Mouse (Mus musculus) heart, embryonic 12.5 days (tissue): Measurements from ENCODE around the gene Casz1. TPM values are rescaled to one million over a fixed set of nuclear protein-coding genes. Genes with fewer than 3 reads are reported as not detected.

ENCODE experiments used
- ATAC-seq: fragments of 200-750 bp; cut with Nextera tagmentation; 2 replicates; pipeline ENCODE4 v1.8.0; 2017; ENCODE audit warnings: moderate TSS enrichment, moderate library complexity; ENCODE audit not compliant: insufficient number of reproducible peaks, low FRiP score
- H3K27ac ChIP-seq: fragments of 300-500 bp; sonication (generic); 2 replicates; pipeline ENCODE4 v1.5.1; 2016; ENCODE audit warnings: mild to moderate bottlenecking, moderate library complexity; ENCODE audit not compliant: poor library complexity, severe bottlenecking
- H3K27me3 ChIP-seq: fragments of 300-500 bp; sonication (generic); replicated peaks from 2 replicates; pipeline ENCODE4 v1.6.1; 2016; ENCODE audit warnings: mild to moderate bottlenecking, moderate library complexity
- H3K36me3 ChIP-seq: fragments of 300-500 bp; sonication (generic); 2 replicates; pipeline ENCODE4 v1.6.1; 2016; ENCODE audit warnings: mild to moderate bottlenecking, moderate library complexity
- H3K4me1 ChIP-seq: fragments of 300-500 bp; sonication (generic); replicated peaks from 2 replicates; pipeline ENCODE4 v1.6.1; 2016; ENCODE audit warnings: mild to moderate bottlenecking
- H3K4me2 ChIP-seq: fragments of 300-500 bp; sonication (generic); 2 replicates; pipeline ENCODE4 v1.6.1; 2016; ENCODE audit warnings: mild to moderate bottlenecking, moderate library complexity
- H3K4me3 ChIP-seq: fragments of 300-500 bp; sonication (generic); 2 replicates; pipeline ENCODE4 v1.5.1; 2016; ENCODE audit warnings: mild to moderate bottlenecking
- H3K9ac ChIP-seq: fragments of 300-500 bp; sonication (generic); 2 replicates; pipeline ENCODE4 v1.6.1; 2016; ENCODE audit warnings: mild to moderate bottlenecking, moderate library complexity
- H3K9me3 ChIP-seq: fragments of 300-500 bp; sonication (generic); replicated peaks from 2 replicates; pipeline ENCODE4 v1.6.1; 2016; ENCODE audit warnings: mild to moderate bottlenecking, moderate library complexity
- WGBS: fragments of 180-500 bp; shearing (Covaris S2); methylation state at CpG from one replicate; pipeline ENCODE4 v1.1.7; 2016; 5-methylcytosine and 5-hydroxymethylcytosine counted together
- polyA plus RNA-seq: library from polyadenylated mRNA; unstranded; fragments of >200 nt; fragmentation: Nextera tagmentation; extraction: Ambion mirVana; gene quantifications from 2 replicates; pipeline ENCODE4 v1.2.1, GENCODE M21; 2016

Gene Casz1
- polyA plus RNA-seq, 1 experiment from 2014 or later: 23.6 TPM

GRCm38 (mm10) chr4:148818161-148818560 lies 13.9 kb downstream of the Casz1 start:
- peaks cover 76% of the 10 kb centered on the region for H3K4me1 ChIP-seq
- 93% methylated on average over 12 of the region's 12 CpGs for WGBS
- no peak for ATAC-seq
- H3K27me3 ChIP-seq: peaks cover 5% of the 10 kb centered on the region; the same call in 1 of the 2 replicates
- H3K36me3 ChIP-seq: no peaks in the 10 kb centered on the region
- H3K9ac ChIP-seq: no peak overlapping the region
- H3K27ac ChIP-seq: no peak overlapping the region
- no peak overlapping the region for H3K4me2 ChIP-seq
- H3K4me3 ChIP-seq: no peak overlapping the region
- no peaks in the 10 kb centered on the region for H3K9me3 ChIP-seq

DNA sequence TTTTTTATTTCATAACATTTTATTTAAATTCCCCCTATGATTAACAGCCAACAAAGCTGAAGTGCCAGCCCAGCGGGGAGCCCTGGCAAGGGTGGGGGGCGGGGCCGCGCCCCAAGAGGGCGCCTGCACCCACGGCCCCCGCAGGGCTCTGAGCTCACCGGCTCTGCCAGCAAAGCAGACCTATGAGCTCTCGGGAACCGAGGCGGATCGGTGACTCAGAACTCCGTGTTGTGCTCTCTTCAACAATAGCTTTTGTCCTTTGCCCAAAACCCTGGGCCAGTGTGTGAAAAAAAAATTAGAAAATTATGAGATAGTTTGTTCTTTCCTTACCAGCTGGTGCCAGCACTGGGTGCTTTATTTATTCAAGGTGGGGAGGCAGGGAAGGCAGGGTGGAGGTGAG lies 15.9 kb downstream of the Casz1 start:
- Histone ChIP-seq H3K4me2 (no peak overlapping the region), H3K9me3 (no peaks in the 10 kb centered on the region), H3K9ac (no peak overlapping the region), H3K4me1 (peaks cover 74% of the 10 kb centered on the region), H3K27ac (no peak overlapping the region), H3K36me3 (no peaks in the 10 kb centered on the region), H3K4me3 (no peak overlapping the region), H3K27me3 (0 out of 2 replicates have a peak, but pooled peaks cover 3% of the 10 kb centered on the region)
- no peak for ATAC-seq
- 63% methylated on average over 13 of the region's 13 CpGs for WGBS

DNA sequence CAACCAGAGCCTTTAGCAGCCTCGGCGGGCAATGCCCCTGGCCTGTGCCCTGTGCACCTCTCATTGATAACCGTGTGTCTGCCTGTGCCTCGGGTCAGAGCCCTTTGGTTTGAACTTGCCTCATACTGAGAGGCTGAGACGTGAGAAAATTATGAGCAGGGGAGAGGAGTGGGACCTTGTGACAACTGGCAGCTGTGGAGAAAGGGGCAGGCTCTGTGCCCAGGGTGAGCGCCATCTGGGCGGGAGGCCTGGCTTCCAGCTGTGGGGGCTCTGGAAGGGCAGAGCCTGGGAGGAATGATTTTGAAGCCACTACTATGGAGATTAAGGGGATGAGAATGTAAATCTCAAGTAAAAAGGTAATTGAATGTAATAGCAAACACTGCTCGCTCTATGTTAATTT lies 19.1 kb downstream of the Casz1 start:
- H3K27ac ChIP-seq: no peak overlapping the region
- no peaks in the 10 kb centered on the region for H3K36me3 ChIP-seq
- peaks cover 75% of the 10 kb centered on the region for H3K4me1 ChIP-seq
- no peaks in the 10 kb centered on the region for H3K9me3 ChIP-seq
- no peak overlapping the region for H3K9ac ChIP-seq
- 78% methylated on average over 8 of the region's 8 CpGs for WGBS
- no peak for ATAC-seq
- no peak overlapping the region for H3K4me3 ChIP-seq
- peaks cover 3% of the 10 kb centered on the region; the same call in 1 of the 2 replicates for H3K27me3 ChIP-seq
- no peak overlapping the region for H3K4me2 ChIP-seq

DNA sequence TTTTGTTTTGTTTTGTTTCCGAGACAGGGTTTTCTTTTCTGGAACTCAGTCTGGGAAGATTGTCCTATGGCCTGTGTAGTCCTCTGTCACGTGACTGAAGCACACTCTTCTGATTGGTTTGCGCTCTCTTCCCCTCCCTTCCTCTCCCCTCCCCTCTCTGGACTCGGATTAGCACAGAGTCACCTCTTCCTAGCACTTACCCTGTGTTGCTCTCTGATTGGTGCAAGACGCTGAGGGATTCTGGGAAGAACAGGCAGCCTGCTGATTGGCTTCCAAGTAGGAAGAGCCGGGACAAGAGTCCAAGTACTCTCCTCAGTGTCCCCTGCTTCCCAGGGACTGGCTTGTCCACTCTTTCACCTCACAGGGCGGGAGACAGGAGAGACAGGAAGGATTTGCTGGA lies 26.1 kb downstream of the Casz1 start:
- Histone ChIP-seq H3K36me3 (no peaks in the 10 kb centered on the region), H3K27ac (no peak overlapping the region), H3K9me3 (no peaks in the 10 kb centered on the region), H3K4me2 (no peak overlapping the region), H3K4me3 (no peak overlapping the region), H3K9ac (no peak overlapping the region), H3K27me3 (peaks cover 3% of the 10 kb centered on the region; the same call in 1 of the 2 replicates), H3K4me1 (peaks cover 61% of the 10 kb centered on the region)
- ATAC-seq: peak; percentile 33; the same call in 1 of the 2 replicates
- 62% methylated on average over 7 of the region's 7 CpGs for WGBS

DNA sequence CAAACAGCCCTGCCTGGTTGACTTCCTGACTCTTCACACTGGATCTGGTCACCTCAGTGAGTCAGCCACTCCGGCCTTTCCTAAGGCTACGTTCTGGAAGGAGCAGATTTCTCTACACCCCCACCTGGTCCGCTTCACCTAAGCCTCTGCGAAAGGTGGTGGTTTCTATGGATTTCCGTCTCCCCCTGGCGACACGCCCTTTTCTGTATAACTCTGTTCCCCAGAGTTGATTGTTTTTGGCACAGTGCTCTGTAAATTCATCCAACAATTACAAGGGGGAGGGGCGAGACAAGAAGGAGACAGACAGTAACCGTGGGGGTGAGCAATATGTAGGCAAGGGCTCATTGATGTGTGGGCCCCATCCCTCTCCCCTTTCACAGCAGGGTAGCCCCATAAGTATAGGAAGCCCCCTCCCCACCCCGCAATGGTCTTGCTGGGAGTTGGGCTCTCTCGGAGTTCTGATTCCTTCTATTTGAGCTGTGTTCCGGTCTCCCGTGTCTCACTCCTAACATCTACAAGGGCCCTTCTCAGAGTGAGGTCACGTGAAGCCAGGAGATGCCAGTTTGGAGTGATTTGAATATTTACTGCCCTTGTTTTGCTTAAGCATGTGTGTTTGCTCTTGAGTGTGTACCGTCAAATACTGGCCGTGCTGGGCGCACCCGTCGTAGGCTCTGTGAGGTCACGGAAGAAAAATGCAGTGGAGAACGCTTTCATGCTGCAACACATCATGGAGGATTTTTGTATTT lies 29.2 kb downstream of the Casz1 start:
- ATAC-seq: 0 out of 2 replicates have a peak, but pooled peaks have one; percentile 30
- Histone ChIP-seq H3K4me3 (no peak overlapping the region), H3K9ac (no peak overlapping the region), H3K4me1 (peaks cover 62% of the 10 kb centered on the region), H3K36me3 (peaks cover 4% of the 10 kb centered on the region), H3K27me3 (no peaks in the 10 kb centered on the region), H3K4me2 (no peak overlapping the region), H3K27ac (0 out of 2 replicates have a peak overlapping the region, but pooled peaks have one; percentile 5), H3K9me3 (no peaks in the 10 kb centered on the region)
- WGBS: 73% methylated on average over 21 of the region's 21 CpGs

DNA sequence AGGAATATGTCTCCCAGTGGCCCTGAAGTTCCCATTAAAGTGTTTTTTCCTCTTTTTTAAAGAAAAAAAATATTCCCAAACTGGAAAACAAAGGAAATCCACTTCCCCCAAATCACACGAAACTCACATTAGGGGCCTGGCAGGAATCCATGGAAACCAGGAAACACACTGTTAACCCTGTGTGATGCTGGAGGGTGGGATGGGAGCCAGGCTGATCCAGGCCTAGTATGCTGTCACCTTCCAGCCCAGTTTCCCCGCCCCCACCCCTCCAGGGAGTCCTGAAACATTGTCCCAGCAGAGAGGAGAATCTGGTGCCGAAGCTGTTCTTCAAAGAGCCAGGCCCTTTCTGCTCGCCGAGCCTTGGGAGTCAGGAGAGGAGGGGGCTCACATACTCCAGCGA lies 32.2 kb downstream of the Casz1 start:
- Histone ChIP-seq H3K9ac (no peak overlapping the region), H3K27me3 (no peaks in the 10 kb centered on the region), H3K4me2 (no peak overlapping the region), H3K9me3 (0 out of 2 replicates have a peak, but pooled peaks cover 3% of the 10 kb centered on the region), H3K4me3 (no peak overlapping the region), H3K4me1 (peaks cover 61% of the 10 kb centered on the region), H3K27ac (no peak overlapping the region), H3K36me3 (peaks cover 24% of the 10 kb centered on the region)
- WGBS: 38% methylated on average over 6 of the region's 6 CpGs
- ATAC-seq: no peak

DNA sequence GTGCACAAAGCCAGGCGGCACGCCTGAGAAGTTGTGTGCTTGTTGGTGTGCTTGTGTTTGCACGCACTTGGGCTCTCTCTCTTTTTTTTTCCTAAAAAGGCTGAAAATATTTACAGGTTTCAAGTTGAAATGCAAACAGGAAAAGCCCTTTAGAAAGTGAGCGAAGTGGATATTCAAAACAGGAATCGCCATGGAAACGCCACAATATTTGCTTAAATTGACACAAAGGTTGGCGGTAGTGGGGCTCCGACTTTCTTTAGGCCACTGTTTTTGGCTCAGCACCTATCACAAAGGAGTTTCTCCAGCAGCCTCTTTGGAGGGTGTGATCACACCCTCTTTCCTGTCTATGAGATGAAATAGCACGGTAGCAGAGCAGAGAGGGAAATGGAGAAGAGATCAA lies 32.8 kb downstream of the Casz1 start:
- Histone ChIP-seq H3K4me3 (no peak overlapping the region), H3K9me3 (0 out of 2 replicates have a peak, but pooled peaks cover 3% of the 10 kb centered on the region), H3K27ac (no peak overlapping the region), H3K36me3 (peaks cover 24% of the 10 kb centered on the region), H3K4me2 (no peak overlapping the region), H3K4me1 (peaks cover 66% of the 10 kb centered on the region), H3K9ac (no peak overlapping the region), H3K27me3 (no peaks in the 10 kb centered on the region)
- no peak for ATAC-seq
- WGBS: 59% methylated on average over 9 of the region's 9 CpGs

DNA sequence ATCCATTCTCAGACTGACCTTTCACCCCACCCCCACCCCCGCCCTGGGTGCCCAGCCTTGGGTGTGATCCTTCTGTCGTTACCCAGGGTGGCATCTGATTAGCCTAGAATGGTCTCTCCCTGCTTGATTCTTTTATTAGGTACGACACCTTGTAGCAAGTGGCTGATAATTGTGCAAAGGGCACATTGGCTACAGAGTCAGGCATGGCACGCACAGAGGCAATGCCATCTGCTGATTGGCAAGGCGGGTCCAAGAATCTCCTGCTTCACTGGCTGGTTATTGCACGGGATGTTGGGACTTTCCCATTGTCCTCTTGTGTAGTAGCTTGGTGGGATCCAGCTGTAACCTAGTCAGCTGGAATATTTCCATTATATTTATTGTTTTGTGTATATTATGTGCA lies 33.4 kb downstream of the Casz1 start:
- Histone ChIP-seq H3K27ac (no peak overlapping the region), H3K4me3 (no peak overlapping the region), H3K4me2 (no peak overlapping the region), H3K9me3 (0 out of 2 replicates have a peak, but pooled peaks cover 3% of the 10 kb centered on the region), H3K9ac (no peak overlapping the region), H3K4me1 (peaks cover 66% of the 10 kb centered on the region), H3K36me3 (peaks cover 24% of the 10 kb centered on the region), H3K27me3 (no peaks in the 10 kb centered on the region)
- ATAC-seq: no peak
- WGBS: 77% methylated on average over 6 of the region's 6 CpGs

DNA sequence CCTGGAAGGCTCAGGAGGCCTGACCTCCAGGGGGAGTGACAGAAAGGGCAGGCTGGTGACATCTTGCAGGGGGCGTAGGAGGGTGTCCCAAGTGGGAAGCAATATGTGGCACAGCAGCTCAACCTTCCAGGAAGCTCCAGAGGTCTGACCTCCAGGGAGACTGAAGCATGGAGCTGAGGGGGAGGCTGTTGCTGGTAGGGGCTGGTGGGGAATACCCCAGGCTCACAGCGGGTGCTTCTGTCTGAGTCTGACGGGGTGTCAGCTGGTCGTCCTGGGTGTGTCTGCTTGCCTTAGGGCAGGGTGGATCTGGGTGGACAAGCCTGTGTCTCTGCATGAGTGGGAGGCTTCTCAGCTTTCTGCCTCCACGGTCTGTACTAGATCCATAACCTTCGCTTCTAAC lies 38.1 kb downstream of the Casz1 start:
- H3K9me3 ChIP-seq: 0 out of 2 replicates have a peak, but pooled peaks cover 3% of the 10 kb centered on the region
- peaks cover 36% of the 10 kb centered on the region for H3K4me1 ChIP-seq
- WGBS: 47% methylated on average over 6 of the region's 6 CpGs
- peaks cover 27% of the 10 kb centered on the region for H3K36me3 ChIP-seq
- H3K4me3 ChIP-seq: no peak overlapping the region
- no peaks in the 10 kb centered on the region for H3K27me3 ChIP-seq
- H3K9ac ChIP-seq: no peak overlapping the region
- no peak overlapping the region for H3K4me2 ChIP-seq
- H3K27ac ChIP-seq: no peak overlapping the region
- no peak for ATAC-seq

GRCm38 (mm10) chr4:148844921-148845320 lies 40.7 kb downstream of the Casz1 start:
- WGBS: 54% methylated on average over 7 of the region's 7 CpGs
- Histone ChIP-seq H3K9ac (no peak overlapping the region), H3K36me3 (peaks cover 8% of the 10 kb centered on the region), H3K27me3 (no peaks in the 10 kb centered on the region), H3K4me1 (peaks cover 38% of the 10 kb centered on the region), H3K4me2 (no peak overlapping the region), H3K4me3 (no peak overlapping the region), H3K27ac (no peak overlapping the region), H3K9me3 (0 out of 2 replicates have a peak, but pooled peaks cover 2% of the 10 kb centered on the region)
- ATAC-seq: no peak

- Histone ChIP-seq H3K9ac (no peak overlapping the region), H3K27ac (no peak overlapping the region), H3K27me3 (no peaks in the 10 kb centered on the region), H3K4me3 (no peak overlapping the region), H3K9me3 (no peaks in the 10 kb centered on the region), H3K36me3 (peaks cover 3% of the 10 kb centered on the region; the same call in 1 of the 2 replicates), H3K4me2 (peak overlapping the region; percentile 15; the same call in 1 of the 2 replicates), H3K4me1 (peaks cover 45% of the 10 kb centered on the region)
- WGBS: 51% methylated on average over 9 of the region's 9 CpGs
- ATAC-seq: no peak
Measured at GRCm38 (mm10) chr4:148846203-148846602, 42.0 kb downstream of the Casz1 start.
